Mouse (Mus musculus) limb, embryonic 15.5 days (tissue): ENCODE results near the gene Wdr89. TPM values are rescaled to one million over a fixed set of nuclear protein-coding genes. Genes with fewer than 3 reads are reported as not detected.
A peak's percentile ranks its signal among the peaks of the same experiment; 100 is the strongest.
"Not testable (repeated sequence)": the region's sequence is repeated elsewhere in the genome, so short reads cannot be mapped to it uniquely, and the experiment has no call there.

Experiments used
- ATAC-seq: fragments of 200-750 bp; cut with Nextera tagmentation; 2 replicates; pipeline ENCODE4 v1.8.0; 2017; ENCODE audit warnings: low read depth, moderate TSS enrichment; ENCODE audit not compliant: insufficient number of reproducible peaks, low FRiP score, low TSS enrichment
- H3K27ac ChIP-seq: fragments of 300-500 bp; sonication (generic); 2 replicates; pipeline ENCODE4 v1.5.1; 2015; ENCODE audit warnings: moderate library complexity, mild to moderate bottlenecking, inconsistent platforms
- H3K27me3 ChIP-seq: fragments of 300-500 bp; sonication (generic); 2 replicates; pipeline ENCODE4 v1.6.1; 2015; ENCODE audit warnings: inconsistent platforms
- H3K36me3 ChIP-seq: fragments of 300-500 bp; sonication (generic); 2 replicates; pipeline ENCODE4 v1.6.1; 2015; ENCODE audit warnings: inconsistent platforms
- H3K4me1 ChIP-seq: fragments of 300-500 bp; sonication (generic); 2 replicates; pipeline ENCODE4 v1.6.1; 2015; ENCODE audit warnings: inconsistent platforms
- H3K4me2 ChIP-seq: fragments of 300-500 bp; sonication (generic); 2 replicates; pipeline ENCODE4 v1.6.1; 2015; ENCODE audit warnings: mild to moderate bottlenecking, inconsistent platforms
- H3K4me3 ChIP-seq: fragments of 300-500 bp; sonication (generic); 2 replicates; pipeline ENCODE4 v1.5.1; 2015; ENCODE audit warnings: mild to moderate bottlenecking, inconsistent platforms
- H3K9ac ChIP-seq: fragments of 300-500 bp; sonication (generic); 2 replicates; pipeline ENCODE4 v1.6.1; 2015; ENCODE audit warnings: inconsistent platforms
- H3K9me3 ChIP-seq: fragments of 300-500 bp; sonication (generic); 2 replicates; pipeline ENCODE4 v1.6.1; 2016; ENCODE audit warnings: inconsistent platforms
- WGBS: fragments of 180-500 bp; shearing (Covaris S2); methylation state at CpG from one replicate; pipeline ENCODE4 v1.1.7; 2015; 5-methylcytosine and 5-hydroxymethylcytosine counted together
- polyA plus RNA-seq: library from polyadenylated mRNA; unstranded; fragments of >200 nt; fragmentation: Nextera tagmentation; extraction: Ambion mirVana; gene quantifications from 2 replicates; pipeline ENCODE4 v1.2.1, GENCODE M21; 2015

Wdr89 gene
- polyA plus RNA-seq, 1 experiment from 2014 or later, result 11.0 TPM

DNA sequence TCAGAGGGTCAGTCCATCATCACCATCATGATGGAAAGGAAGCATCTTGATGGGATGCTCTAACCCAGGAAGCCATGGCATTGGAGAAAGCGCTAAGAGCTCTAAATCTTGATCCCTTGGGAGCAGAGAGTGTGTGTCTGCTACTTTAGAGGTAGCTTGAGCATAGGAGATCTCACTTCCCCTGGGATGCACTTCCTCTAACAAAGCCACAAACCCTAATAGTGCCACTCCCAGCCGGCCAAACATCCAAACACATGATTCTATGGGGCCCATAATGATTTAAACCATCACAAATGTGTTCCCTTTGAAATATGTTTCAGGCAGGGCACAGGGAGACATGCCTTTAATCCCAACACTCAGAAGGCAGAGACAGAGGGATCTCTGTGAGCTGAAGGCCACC lies 19.7 kb upstream of the Wdr89 start:
- ATAC-seq, result no peak

DNA sequence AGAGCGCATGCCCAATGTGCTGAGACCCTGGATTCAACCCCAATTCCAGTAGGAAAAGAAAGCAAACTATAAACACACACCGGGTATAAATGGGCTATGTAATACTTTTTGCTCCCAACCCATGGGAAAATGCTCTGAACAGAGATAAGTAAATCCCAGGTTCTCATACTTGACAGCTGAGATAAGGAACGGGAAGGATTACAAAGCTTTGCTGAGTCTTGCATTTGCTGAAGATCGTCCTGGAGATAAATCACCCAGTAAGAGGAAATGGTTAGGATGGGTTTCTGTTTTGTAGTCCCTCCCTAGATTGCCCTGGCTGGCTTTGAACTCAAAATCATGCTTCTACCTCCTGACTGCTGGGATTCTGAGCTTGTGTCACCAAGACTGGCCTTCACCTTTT lies 18.0 kb upstream of the Wdr89 start:
- Histone ChIP-seq H3K27ac (no peak overlapping the region), H3K27me3 (no peaks in the 10 kb centered on the region), H3K4me2 (no peak overlapping the region), H3K4me3 (no peak overlapping the region), H3K4me1 (no peaks in the 10 kb centered on the region), H3K9me3 (no peaks in the 10 kb centered on the region), H3K36me3 (no peaks in the 10 kb centered on the region), H3K9ac (no peak overlapping the region)
- WGBS, result 52% methylated on average over 4 of the region's 4 CpGs
- no peak for ATAC-seq

More for the DNA sequence above, 19.7 kb upstream of the Wdr89 start:
- Histone ChIP-seq H3K4me1 (no peaks in the 10 kb centered on the region), H3K36me3 (no peaks in the 10 kb centered on the region), H3K4me3 (no peak overlapping the region), H3K9me3 (no peaks in the 10 kb centered on the region), H3K27me3 (no peaks in the 10 kb centered on the region), H3K27ac (no peak overlapping the region), H3K4me2 (no peak overlapping the region), H3K9ac (no peak overlapping the region)
- 81% methylated on average over 2 of the region's 2 CpGs for WGBS

DNA sequence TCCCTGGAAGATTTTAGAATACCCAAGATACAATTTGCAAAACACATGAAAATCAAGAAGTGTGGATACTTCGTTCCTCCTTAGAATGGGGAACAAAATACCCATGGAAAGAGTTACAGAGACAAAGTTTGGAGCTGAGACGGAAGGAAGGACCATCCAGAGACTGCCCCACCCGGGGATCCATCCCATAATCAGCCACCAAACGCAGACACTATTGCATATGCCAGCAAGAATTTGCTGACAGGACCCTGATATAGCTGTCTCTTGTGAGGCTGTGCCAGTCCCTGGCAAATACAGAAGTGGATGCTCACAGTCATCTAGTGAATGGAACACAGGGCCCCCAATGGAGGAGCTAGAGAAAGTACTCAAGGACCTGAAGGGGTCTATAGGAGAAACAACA lies 14.7 kb upstream of the Wdr89 start:
- not testable (repeated sequence) for H3K4me2 ChIP-seq, ATAC-seq, H3K9ac ChIP-seq, H3K27me3 ChIP-seq, H3K9me3 ChIP-seq, H3K36me3 ChIP-seq, H3K4me3 ChIP-seq, H3K4me1 ChIP-seq, H3K27ac ChIP-seq
- 80% methylated on average over 4 of the region's 4 CpGs for WGBS

DNA sequence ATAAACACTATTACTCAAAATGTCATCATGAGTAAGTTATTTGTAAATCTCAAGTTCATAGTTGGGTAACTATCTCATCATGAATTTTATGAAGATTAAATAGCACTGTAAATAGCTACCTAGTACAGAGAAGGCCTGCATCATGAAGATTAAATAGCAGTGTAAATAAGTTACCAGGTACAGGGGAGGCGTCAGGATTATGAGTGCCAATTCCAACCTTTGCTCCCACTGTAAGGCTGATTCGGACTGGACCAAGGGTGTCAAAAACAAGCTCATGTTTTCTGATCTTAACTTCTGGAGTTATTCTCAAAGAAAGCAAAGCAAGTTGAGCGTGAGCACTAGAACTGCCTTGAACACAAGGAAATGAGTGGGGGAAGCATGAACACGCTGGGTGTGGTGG lies 14.3 kb upstream of the Wdr89 start:
- Histone ChIP-seq H3K4me2 (no peak overlapping the region), H3K27me3 (no peaks in the 10 kb centered on the region), H3K4me3 (no peak overlapping the region), H3K9ac (no peak overlapping the region), H3K9me3 (no peaks in the 10 kb centered on the region), H3K36me3 (no peaks in the 10 kb centered on the region), H3K4me1 (no peaks in the 10 kb centered on the region), H3K27ac (no peak overlapping the region)
- WGBS, result 87% methylated on average over 4 of the region's 4 CpGs
- ATAC-seq, result no peak

DNA sequence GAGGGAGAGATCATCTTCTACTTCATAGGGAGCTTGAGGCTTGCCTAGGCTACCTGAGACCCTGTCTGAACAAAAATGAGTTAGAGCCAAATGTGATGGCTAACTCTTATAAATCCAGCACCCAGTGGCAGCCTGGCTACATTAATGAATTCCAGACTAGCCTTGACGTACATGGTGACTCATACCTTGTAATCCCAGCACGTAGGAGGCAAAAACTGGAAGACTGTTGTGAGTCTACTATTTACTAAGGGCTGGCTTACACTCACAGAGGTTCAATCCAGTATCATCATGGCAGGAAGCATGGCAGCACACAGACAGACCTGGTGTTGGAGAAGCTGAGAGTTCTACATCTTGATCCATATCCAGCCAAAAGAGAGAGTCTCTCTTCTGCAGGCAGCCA lies 13.5 kb upstream of the Wdr89 start:
- H3K4me1 ChIP-seq, result no peaks in the 10 kb centered on the region
- WGBS, result 39% methylated on average over 2 of the region's 2 CpGs
- no peak overlapping the region for H3K9ac ChIP-seq

DNA sequence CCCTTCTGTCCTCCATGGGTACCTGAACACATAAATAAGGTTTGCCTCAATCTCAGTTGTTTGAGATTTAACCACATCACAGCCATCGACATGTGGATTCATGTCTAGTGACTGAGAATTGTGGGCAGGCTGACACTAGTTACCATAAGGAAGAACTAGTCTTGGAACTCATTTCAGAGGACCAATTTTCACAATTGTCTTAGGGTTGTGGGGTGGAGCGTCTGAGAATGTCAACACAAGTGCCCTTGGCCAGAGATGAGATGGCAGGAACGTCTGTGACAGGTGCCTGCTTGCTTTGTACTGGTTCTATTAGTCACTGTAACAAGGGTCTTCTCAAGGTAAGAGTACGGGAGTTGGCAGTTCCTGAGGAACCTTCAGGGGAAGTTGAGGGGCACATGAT lies 11.8 kb upstream of the Wdr89 start:
- Histone ChIP-seq H3K4me1 (no peaks in the 10 kb centered on the region), H3K4me2 (no peak overlapping the region), H3K27me3 (no peaks in the 10 kb centered on the region), H3K36me3 (no peaks in the 10 kb centered on the region), H3K9ac (no peak overlapping the region), H3K4me3 (no peak overlapping the region), H3K9me3 (no peaks in the 10 kb centered on the region), H3K27ac (no peak overlapping the region)
- no peak for ATAC-seq
- WGBS, result 78% methylated on average over 4 of the region's 4 CpGs

More for the DNA sequence above, 13.5 kb upstream of the Wdr89 start:
- Histone ChIP-seq H3K27ac (no peak overlapping the region), H3K36me3 (no peaks in the 10 kb centered on the region), H3K9me3 (no peaks in the 10 kb centered on the region), H3K4me3 (no peak overlapping the region), H3K27me3 (no peaks in the 10 kb centered on the region), H3K4me2 (no peak overlapping the region)
- ATAC-seq, result no peak

DNA sequence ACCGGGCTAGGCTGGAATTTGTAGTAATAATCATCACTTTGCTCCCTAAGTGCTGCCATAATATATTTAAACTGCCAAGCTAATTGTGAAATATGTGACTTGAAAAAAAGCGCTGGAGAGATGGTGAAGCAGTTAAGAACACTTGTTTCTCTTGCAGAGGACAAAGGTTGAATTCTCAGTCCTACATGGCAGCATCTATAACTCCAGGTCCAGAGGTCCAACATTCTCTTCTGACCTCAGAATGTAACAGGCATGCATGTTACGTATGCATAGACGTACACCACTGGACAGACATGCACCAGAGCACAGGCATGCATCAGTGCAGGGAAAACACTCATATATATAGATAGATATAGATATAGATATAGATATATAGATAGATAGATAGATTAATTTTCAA lies 9.1 kb upstream of the Wdr89 start:
- Histone ChIP-seq H3K27ac (no peak overlapping the region), H3K9me3 (no peaks in the 10 kb centered on the region), H3K4me3 (no peak overlapping the region), H3K36me3 (no peaks in the 10 kb centered on the region), H3K4me2 (no peak overlapping the region), H3K9ac (no peak overlapping the region), H3K4me1 (no peaks in the 10 kb centered on the region), H3K27me3 (no peaks in the 10 kb centered on the region)
- WGBS, result 85% methylated on average over 4 of the region's 4 CpGs
- no peak for ATAC-seq

DNA sequence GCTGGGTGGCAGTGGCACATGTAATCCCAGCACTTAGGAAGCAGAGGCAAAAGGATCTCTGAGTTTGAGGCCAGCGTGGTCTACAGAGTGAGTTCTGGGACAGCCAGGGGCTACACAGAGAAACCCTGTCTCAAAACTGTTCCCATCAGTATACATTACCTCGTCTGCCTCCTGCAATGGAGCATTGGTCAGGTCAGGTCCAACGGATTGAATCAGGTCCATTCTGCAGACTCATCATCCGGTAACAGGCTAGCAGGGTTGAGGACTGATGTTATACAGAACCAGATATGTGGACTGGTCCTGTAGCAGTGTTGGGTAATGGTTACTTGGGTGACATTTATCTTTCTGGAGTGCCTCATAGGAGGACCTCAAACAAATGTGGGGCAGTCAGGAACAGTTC lies 3.3 kb upstream of the Wdr89 start:
- no peak overlapping the region for H3K4me2 ChIP-seq
- 90% methylated on average over 4 of the region's 4 CpGs for WGBS
- H3K4me3 ChIP-seq, result no peak overlapping the region
- peaks cover 14% of the 10 kb centered on the region for H3K4me1 ChIP-seq
- no peak overlapping the region for H3K27ac ChIP-seq
- no peaks in the 10 kb centered on the region for H3K27me3 ChIP-seq
- no peak for ATAC-seq
- H3K9ac ChIP-seq, result no peak overlapping the region
- H3K9me3 ChIP-seq, result no peaks in the 10 kb centered on the region
- no peaks in the 10 kb centered on the region for H3K36me3 ChIP-seq

DNA sequence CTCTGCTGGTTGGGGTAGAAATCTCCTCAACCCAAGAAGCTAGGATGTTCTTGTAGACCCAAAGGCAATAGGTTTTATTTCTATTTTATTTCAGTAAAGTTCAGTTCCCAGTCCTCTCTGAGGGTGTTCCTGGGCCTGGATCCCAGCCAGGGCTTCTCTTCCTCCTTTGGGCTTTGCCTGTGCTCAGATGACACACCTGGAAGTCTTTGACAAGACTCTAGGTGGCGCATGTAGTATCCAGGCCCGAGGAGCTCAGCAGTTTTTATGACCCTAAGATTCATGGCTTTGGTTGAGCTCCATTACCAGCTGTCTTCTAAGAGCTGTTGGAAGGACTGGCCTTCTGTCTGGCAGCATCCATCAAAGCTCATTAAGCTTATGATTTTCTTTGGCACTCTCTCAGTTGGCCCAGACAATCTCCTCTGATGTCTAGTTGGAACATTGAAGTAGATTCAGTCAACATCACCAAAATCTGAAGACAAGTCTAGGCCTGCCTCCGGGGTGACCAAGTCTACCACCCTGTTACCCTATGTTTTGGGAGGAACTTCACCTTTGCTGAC lies 2.5 kb upstream of the Wdr89 start:
- no peak overlapping the region for H3K4me2 ChIP-seq
- 65% methylated on average over 3 of the region's 3 CpGs for WGBS
- H3K36me3 ChIP-seq, result no peaks in the 10 kb centered on the region
- no peak overlapping the region for H3K27ac ChIP-seq
- no peaks in the 10 kb centered on the region for H3K27me3 ChIP-seq
- H3K9ac ChIP-seq, result no peak overlapping the region
- no peaks in the 10 kb centered on the region for H3K9me3 ChIP-seq
- ATAC-seq, result no peak
- H3K4me1 ChIP-seq, result peaks cover 14% of the 10 kb centered on the region
- H3K4me3 ChIP-seq, result no peak overlapping the region

DNA sequence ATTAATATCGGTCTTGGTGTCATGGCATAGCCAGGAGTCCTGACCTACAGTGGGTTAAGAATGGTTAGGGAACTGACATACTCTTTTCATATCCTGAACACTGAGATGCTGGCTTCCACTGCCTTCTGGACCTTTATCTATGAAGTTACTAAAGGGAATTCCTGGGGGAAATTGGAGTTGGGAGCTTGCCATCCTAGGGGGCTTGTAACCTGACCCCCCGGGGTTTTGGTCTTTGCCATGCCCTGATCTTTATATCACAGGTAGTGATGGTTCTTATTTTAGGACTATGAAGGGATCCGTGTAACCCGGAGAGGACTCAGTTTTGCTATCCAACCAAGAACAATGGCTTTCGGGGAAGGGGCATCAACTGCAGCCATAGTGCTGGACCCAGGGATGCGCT lies 1.3 kb upstream of the Wdr89 start:
- peaks cover 14% of the 10 kb centered on the region for H3K4me1 ChIP-seq
- H3K9me3 ChIP-seq, result no peaks in the 10 kb centered on the region
- WGBS, result 87% methylated on average over 6 of the region's 6 CpGs
- peak overlapping the region; percentile 92; the same call in 1 of the 2 replicates for H3K27ac ChIP-seq
- H3K9ac ChIP-seq, result no peak overlapping the region
- H3K4me3 ChIP-seq, result peak overlapping the region; percentile 67
- ATAC-seq, result no peak
- no peaks in the 10 kb centered on the region for H3K27me3 ChIP-seq
- no peaks in the 10 kb centered on the region for H3K36me3 ChIP-seq
- H3K4me2 ChIP-seq, result peak overlapping the region; percentile 70

DNA sequence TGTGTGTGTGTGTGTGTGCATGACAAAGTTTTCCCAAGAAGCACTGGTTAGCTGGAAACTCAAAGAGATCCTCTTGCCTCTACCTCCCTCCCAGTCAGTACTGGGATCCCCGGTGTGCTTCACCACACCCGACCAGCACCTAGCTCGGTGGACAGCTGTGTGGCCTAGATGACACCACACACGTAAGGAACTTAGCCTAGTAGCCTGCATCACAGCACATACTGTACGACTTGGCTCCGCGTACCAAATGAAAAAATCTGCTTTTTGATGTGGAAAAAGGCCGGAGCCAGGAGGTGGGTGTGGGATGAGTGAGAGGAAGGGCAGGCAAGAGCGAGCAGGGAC lies 450 bp downstream of the Wdr89 start:
- Histone ChIP-seq H3K9ac (peak overlapping the region; percentile 75), H3K27ac (peak overlapping the region; percentile 94), H3K9me3 (no peaks in the 10 kb centered on the region), H3K27me3 (no peaks in the 10 kb centered on the region), H3K4me2 (peak overlapping the region; percentile 81), H3K4me1 (peaks cover 15% of the 10 kb centered on the region), H3K36me3 (no peaks in the 10 kb centered on the region), H3K4me3 (peak overlapping the region; percentile 67)
- ATAC-seq, result no peak
- WGBS, result under 1% methylated on average over 9 of the region's 9 CpGs

DNA sequence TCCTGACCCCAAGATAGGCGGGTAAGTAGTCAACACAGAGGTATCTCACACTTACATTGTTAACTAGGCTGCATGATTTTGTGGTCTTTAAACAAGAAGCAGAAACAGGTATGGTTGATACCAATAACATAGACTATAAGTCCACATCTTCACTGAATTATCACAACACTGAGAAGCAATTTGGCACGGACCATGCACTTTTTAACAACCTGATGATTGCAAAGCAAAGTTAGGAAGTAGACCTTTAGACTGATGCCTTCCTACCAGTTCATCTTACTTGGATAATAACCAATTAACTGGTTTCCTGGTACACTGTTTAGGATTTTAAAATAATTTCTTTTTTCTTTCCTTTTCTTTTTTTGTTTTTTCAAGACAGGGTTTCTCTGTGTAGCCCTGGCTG lies 1.1 kb downstream of the Wdr89 start:
- peak overlapping the region; percentile 81 for H3K4me2 ChIP-seq
- H3K9ac ChIP-seq, result no peak overlapping the region
- H3K27ac ChIP-seq, result no peak overlapping the region
- H3K9me3 ChIP-seq, result no peaks in the 10 kb centered on the region
- no peaks in the 10 kb centered on the region for H3K36me3 ChIP-seq
- no peak for ATAC-seq
- WGBS, result 86% methylated on average over 2 of the region's 2 CpGs
- H3K27me3 ChIP-seq, result no peaks in the 10 kb centered on the region
- no peak overlapping the region for H3K4me3 ChIP-seq
- H3K4me1 ChIP-seq, result peaks cover 19% of the 10 kb centered on the region

DNA sequence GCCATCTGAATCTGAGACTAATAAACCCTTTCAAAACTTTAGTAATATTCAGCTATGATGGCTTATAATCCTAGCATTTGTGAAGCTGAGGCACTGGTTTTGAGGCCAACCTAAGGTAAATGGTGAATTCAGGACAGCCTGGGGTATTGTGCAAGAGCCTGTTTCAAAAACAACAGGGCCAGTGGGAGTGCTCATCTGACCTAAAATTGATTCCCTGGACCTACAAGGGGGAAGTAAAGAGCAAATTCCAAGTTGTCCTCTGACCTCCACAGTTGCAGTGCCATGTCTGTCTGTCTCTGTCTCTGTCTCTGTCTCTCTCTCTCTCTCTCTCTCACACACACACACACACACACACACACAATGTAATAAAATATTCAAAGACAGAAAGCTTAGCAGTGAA lies 2.4 kb downstream of the Wdr89 start:
- H3K9me3 ChIP-seq, result no peaks in the 10 kb centered on the region
- no peaks in the 10 kb centered on the region for H3K27me3 ChIP-seq
- H3K27ac ChIP-seq, result no peak overlapping the region
- no peak overlapping the region for H3K9ac ChIP-seq
- H3K4me1 ChIP-seq, result peaks cover 19% of the 10 kb centered on the region
- ATAC-seq, result no peak
- H3K4me3 ChIP-seq, result no peak overlapping the region
- H3K36me3 ChIP-seq, result no peaks in the 10 kb centered on the region
- H3K4me2 ChIP-seq, result no peak overlapping the region
